Mouse (Mus musculus) ovary, postnatal 10 days (tissue): ENCODE measurements around the gene Arhgap24.
"Not testable (repeated sequence)": the region's sequence is repeated elsewhere in the genome, so short reads cannot be mapped to it uniquely, and the experiment has no call there.

Source experiments
- DNase-seq: peaks from one replicate; pipeline ENCODE4 v3.0.0; 2022; ENCODE audit warnings: low spot score

Gene Arhgap24

GRCm38 (mm10) chr5:102889163-102889488 is 407.9 kb downstream of the Arhgap24 start:
- no peak for DNase-seq

DNA sequence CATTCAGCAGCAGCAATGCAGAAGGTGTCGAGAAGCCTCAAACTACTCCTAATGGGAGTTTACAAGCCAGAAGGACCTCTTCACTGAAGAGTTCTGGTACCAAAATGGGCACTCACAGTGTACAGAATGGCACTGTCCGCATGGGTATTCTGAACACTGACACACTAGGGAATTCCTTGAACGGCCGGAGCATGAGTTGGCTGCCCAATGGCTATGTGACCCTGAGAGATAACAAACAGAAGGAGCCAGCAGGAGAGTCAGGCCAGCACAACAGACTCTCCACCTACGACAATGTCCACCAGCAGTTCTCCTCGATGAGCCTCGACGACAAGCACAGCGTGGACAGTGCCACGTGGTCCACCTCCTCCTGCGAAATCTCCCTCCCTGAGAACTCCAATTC is 411.0 kb downstream of the Arhgap24 start:
- DNase-seq = no peak

GRCm38 (mm10) chr5:102898301-102898700 is 417.1 kb downstream of the Arhgap24 start:
- DNase-seq = no peak

DNA sequence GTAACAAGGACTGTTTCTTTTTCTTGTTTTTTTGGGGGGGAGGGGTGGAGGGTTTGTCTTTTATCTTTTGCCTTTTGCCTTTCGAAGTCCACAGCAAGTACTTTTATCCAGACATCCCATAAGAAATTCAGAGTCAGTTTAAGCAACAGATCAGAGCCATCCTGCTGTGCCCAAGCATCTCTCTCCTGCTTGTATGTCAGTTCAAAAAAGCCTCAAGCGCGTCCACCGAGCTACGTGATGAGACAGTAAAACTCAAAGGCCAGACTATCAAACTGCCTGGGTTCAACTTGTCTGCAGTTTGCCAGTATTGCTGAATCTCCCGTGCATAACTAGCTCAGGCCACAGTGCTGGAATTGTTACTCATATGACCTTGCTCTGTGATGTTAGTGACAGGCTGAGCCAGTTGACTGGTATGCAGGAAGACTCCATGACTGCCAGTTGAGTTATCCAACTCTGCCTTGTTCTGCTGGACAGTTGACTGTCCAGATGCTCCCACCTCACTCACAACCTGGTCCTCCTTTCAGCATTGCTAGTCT is 418.6 kb downstream of the Arhgap24 start:
- DNase-seq = no peak

DNA sequence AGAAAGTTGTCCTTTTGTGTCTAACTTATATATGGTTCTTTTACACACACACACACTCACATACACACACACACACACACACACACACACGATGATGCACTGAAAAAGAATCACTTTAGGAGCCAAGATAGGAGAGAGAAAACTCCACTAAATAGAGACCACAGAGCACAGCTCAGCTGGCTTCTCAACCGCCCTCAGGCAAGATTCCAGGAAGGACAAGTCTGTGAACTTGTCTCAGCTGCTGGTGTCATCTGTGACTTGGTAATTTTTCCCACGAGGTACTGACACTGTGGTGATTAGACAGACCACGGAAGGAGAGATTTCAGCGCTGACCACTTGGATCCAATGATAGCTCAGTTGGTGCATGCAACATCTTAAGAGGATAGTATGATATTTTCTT is 420.0 kb downstream of the Arhgap24 start:
- DNase-seq = no peak

GRCm38 (mm10) chr5:102903487-102903886 is 422.3 kb downstream of the Arhgap24 start:
- no peak for DNase-seq

DNA sequence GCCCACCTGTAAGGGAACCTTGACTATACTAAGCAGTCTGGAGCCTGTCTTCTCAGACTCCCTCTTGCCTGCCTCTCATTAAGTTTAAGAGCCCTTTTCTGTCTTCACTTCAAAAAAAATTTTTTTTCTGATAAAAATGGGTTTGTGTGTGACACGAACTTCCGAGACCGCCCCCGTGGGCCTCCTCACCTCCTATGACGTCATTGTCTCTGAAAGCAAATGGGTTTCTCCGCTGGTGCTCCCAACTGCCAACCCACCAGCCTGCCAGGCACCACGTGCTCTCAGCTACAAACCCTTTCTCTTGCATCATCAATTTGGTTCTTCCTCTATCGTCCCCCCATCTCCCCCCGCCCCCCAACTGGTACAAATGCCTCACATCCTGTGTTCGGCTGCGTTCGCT is 422.9 kb downstream of the Arhgap24 start:
- DNase-seq = no peak

GRCm38 (mm10) chr5:102905441-102906211 is 424.4 kb downstream of the Arhgap24 start:
- DNase-seq = no peak

DNA sequence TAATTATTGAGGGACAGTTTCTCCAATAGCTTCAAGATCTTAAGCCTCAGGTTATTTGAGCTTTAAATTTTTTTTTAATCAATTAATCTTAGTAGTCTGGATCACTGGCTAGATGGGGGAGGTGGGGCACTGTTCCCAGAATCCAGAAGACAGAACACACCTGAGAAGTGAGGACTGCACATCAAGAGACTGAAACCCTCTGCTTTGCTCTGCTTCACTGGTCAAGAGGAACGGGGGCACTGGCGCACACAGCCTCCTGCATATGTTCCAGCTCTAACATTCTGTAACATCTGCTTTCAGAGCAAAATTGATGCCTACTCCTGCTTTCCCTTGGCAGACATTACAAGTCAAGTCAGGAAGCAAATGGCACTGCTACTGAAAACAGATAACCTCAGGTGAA is 439.0 kb downstream of the Arhgap24 start:
- DNase-seq = no peak

GRCm38 (mm10) chr5:102926786-102927185 is 445.6 kb downstream of the Arhgap24 start:
- no peak for DNase-seq

DNA sequence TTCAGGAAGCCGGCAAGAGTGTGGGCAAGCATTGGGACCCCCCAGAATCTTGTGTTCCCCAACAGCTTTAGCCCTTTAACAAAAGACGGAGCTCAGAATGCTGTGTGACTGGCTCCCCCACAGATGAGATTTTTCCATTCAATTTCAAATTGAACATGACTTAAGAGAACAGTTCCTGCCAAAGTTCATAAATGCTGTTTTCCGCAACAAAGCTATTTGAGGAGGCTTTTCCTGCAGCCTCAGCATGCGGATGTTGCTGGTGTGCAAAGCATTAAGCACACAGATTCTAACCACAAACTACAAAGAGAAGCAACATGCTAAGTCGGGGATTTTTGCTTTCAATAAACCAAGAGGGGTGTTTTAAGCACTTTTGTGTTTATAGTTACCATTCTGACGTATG is 449.0 kb downstream of the Arhgap24 start:
- DNase-seq = no peak

GRCm38 (mm10) chr5:102943864-102944630 is 462.9 kb downstream of the Arhgap24 start:
- DNase-seq = not testable (repeated sequence)

DNA sequence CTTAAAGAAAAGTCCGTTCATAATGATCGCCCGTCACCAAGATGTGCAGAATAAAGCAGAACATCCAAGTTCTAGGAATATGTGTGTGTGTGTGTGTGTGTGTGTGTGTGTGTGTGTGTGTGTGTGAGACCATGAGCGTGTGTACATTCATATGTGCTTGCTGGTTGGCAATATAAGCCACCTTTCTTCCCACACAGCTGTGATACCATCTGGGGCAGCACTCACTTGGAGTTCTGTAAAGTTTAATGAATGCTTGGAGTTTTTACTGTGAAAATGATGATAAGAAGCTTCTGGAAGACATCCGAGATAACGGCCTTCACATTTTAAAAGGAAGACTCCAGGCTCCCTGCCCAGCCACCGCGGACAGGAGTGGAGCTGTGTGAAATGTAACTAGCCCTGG is 465.4 kb downstream of the Arhgap24 start:
- DNase-seq = no peak

DNA sequence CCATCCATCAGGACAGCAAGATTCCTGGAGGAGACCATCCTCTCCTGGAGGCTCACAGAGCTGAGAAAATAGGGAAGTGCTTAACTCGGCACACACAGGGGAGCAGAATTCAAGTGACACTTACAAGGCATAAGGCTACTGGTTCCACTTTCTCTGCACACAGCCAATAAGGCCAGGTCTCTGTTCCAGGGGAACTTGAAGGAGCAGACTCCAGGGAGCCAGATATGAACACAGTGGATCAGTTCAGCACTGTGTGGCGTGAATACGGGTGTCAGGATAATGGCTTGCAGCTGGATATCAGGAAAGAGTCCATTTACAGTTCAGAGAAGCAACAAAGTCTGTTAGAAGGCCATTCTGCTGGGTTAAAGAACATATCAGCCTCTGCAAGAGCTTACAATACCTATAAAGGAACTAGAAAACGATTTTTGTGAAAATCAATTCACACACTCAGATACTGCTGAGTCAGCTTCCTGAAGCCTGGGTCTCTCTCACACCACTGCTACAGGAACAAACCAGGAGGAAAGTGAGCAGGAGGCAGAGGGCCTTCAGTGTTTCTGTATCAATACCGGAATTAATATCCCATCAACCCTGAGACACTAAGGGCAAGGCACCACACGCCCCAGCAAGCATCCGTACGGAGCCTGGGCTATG is 466.0 kb downstream of the Arhgap24 start:
- DNase-seq = no peak
